12 mouse cellular contexts compared by ENCODE assay signal in the genomic region with DNA sequence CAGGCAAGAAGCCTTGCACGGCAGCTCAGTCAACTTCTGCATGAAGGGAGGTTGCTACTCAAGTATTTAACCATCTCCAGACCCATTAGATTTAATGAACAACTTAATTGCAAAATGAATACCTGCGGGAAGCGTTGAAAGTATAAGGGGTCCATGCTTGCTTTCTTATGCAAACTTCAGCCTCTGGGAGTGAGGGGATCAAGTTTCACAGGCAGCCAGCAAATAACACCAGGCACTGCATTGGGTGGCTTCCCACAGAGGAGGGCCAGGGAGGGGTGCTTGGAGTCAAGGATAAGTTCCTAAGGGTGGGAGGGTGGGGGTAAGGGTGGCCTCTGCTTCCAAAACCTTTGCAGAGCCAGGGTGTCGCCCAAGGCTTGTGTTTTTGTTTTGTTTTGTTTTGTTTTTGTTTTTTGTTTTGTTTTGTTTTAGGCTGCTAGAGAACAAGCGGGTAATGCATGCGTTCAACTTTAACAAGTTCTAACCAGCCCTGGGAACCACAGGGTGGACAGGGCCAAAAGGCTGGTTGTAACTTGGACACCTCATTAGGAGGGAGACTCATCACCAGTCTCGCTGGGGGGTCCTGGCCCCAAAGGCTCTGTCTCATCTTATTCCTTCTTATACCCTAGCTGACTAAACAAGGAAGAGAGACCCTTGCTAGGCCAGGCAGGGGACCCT. TPM values are rescaled to one million over a fixed set of nuclear protein-coding genes. Genes with fewer than 3 reads are reported as not detected.
A peak's percentile ranks its signal among the peaks of the same experiment; 100 is the strongest.
DNase-seq lines count a peak whose midpoint lies in the region; ATAC-seq and TF ChIP-seq lines count a peak whose summit lies in the region.
"Had no signal": no experiment of that assay in that cellular context is flagged by ENCODE, and none has a peak within 500 bp of the region (broad histone marks: within the 10 kb centered on the region; RNA-seq: fewer than 3 reads in every experiment).

No protein-coding gene starts in this region.

- no peak overlapping the region for H3K9ac ChIP-seq in kidney, postnatal 0 days (ENCODE audit: low read depth, low read length)
- peak overlapping the region; percentile 20; the same call in 1 of the 2 replicates for H3K9ac ChIP-seq in forebrain, embryonic 16.5 days (replicated peaks; ENCODE audit: low read depth, low read length)
- no peak overlapping the region for H3K9ac ChIP-seq in midbrain, embryonic 14.5 days (replicated peaks; ENCODE audit: low read length)
- H3K9ac ChIP-seq: liver, embryonic 15.5 days had no signal

- WGBS in kidney, postnatal 0 days = 13% methylated on average over 7 of the region's 7 CpGs
- WGBS in embryonic facial prominence, embryonic 10.5 days = 8% methylated on average over 7 of the region's 7 CpGs
- WGBS in forebrain, embryonic 16.5 days = 11% methylated on average over 7 of the region's 7 CpGs
- 9% methylated on average over 7 of the region's 7 CpGs for WGBS in midbrain, embryonic 14.5 days

- no peak overlapping the region for H3K4me2 ChIP-seq in kidney, postnatal 0 days (ENCODE audit: low read length)
- H3K4me2 ChIP-seq in forebrain, embryonic 16.5 days (ENCODE audit: low read length) = no peak overlapping the region
- H3K4me2 ChIP-seq in midbrain, embryonic 14.5 days (ENCODE audit: low read length) = peak overlapping the region; percentile 29; the same call in 1 of the 2 replicates
- H3K4me2 ChIP-seq: liver, embryonic 15.5 days had no signal

- H3K27ac ChIP-seq in kidney, postnatal 0 days = peak overlapping the region; percentile 26
- H3K27ac ChIP-seq in embryonic facial prominence, embryonic 10.5 days (replicated peaks) = peak overlapping the region; percentile 83
- H3K27ac ChIP-seq in forebrain, embryonic 16.5 days (ENCODE audit: low read length) = no peak overlapping the region
- H3K27ac ChIP-seq in midbrain, embryonic 14.5 days (replicated peaks; ENCODE audit: low read depth, low read length) = peak overlapping the region; percentile 52; the same call in 1 of the 2 replicates
- H3K27ac ChIP-seq: liver, embryonic 15.5 days had no signal

- peaks cover 30% of the 10 kb centered on the region for H3K4me1 ChIP-seq in kidney, postnatal 0 days (replicated peaks; ENCODE audit: insufficient read depth, low read length)
- H3K4me1 ChIP-seq in embryonic facial prominence, embryonic 10.5 days = peaks cover 65% of the 10 kb centered on the region
- peaks cover 17% of the 10 kb centered on the region for H3K4me1 ChIP-seq in forebrain, embryonic 16.5 days (replicated peaks; ENCODE audit: control insufficient read depth, insufficient read depth, low read length)
- peaks cover 23% of the 10 kb centered on the region for H3K4me1 ChIP-seq in midbrain, embryonic 14.5 days (ENCODE audit: control insufficient read depth, insufficient read depth, low read length)
- H3K4me1 ChIP-seq: liver, embryonic 15.5 days had no signal

- no peaks in the 10 kb centered on the region for H3K27me3 ChIP-seq in kidney, postnatal 0 days (ENCODE audit: insufficient read depth, low read length)
- peaks cover 12% of the 10 kb centered on the region; the same call in 1 of the 2 replicates for H3K27me3 ChIP-seq in embryonic facial prominence, embryonic 10.5 days (replicated peaks; ENCODE audit: low read depth, poor library complexity, severe bottlenecking)
- H3K27me3 ChIP-seq in forebrain, embryonic 16.5 days (replicated peaks; ENCODE audit: control insufficient read depth, insufficient read depth, low read length) = no peaks in the 10 kb centered on the region
- no peaks in the 10 kb centered on the region for H3K27me3 ChIP-seq in midbrain, embryonic 14.5 days (ENCODE audit: control insufficient read depth, insufficient read depth, low read length)
- H3K27me3 ChIP-seq: liver, embryonic 15.5 days had no signal

- no peaks in the 10 kb centered on the region for H3K36me3 ChIP-seq in kidney, postnatal 0 days (ENCODE audit: insufficient read depth, low read length)
- H3K36me3 ChIP-seq in embryonic facial prominence, embryonic 10.5 days (replicated peaks) = no peaks in the 10 kb centered on the region
- H3K36me3 ChIP-seq in forebrain, embryonic 16.5 days (ENCODE audit: control insufficient read depth, insufficient read depth) = no peaks in the 10 kb centered on the region
- no peaks in the 10 kb centered on the region for H3K36me3 ChIP-seq in midbrain, embryonic 14.5 days (ENCODE audit: control insufficient read depth, insufficient read depth, low read length)
- H3K36me3 ChIP-seq: liver, embryonic 15.5 days had no signal

- H3K9me3 ChIP-seq in kidney, postnatal 0 days (replicated peaks; ENCODE audit: low read length) = no peaks in the 10 kb centered on the region
- H3K9me3 ChIP-seq in embryonic facial prominence, embryonic 10.5 days = no peaks in the 10 kb centered on the region
- no peaks in the 10 kb centered on the region for H3K9me3 ChIP-seq in forebrain, embryonic 16.5 days (ENCODE audit: control insufficient read depth, low read length)
- no peaks in the 10 kb centered on the region for H3K9me3 ChIP-seq in midbrain, embryonic 14.5 days (ENCODE audit: control insufficient read depth, low read length)
- H3K9me3 ChIP-seq: liver, embryonic 15.5 days had no signal

- peak; percentile 23; the same call in 1 of the 2 replicates for ATAC-seq in kidney, postnatal 0 days (replicated peaks; ENCODE audit: low FRiP score, low read depth)
- ATAC-seq in forebrain, embryonic 16.5 days = no peak
- 0 out of 2 replicates have a peak, but pooled peaks have one; percentile 9 for ATAC-seq in midbrain, embryonic 14.5 days (ENCODE audit: low FRiP score, low TSS enrichment)

- no peak overlapping the region for H3K4me3 ChIP-seq in kidney, postnatal 0 days (replicated peaks; ENCODE audit: low read depth, low read length)
- peak overlapping the region; percentile 32; the same call in 1 of the 2 replicates for H3K4me3 ChIP-seq in embryonic facial prominence, embryonic 10.5 days
- no peak overlapping the region for H3K4me3 ChIP-seq in forebrain, embryonic 16.5 days (replicated peaks; ENCODE audit: low read length)
- H3K4me3 ChIP-seq in midbrain, embryonic 14.5 days (replicated peaks; ENCODE audit: low read depth, low read length) = no peak overlapping the region
- H3K4me3 ChIP-seq: liver, embryonic 15.5 days had no signal

- DNase-seq in kidney, postnatal 0 days (ENCODE audit: low spot score) = peak; percentile 70
- DNase-seq in kidney, adult 8-10 months = no peak
- DNase-seq in embryonic facial prominence, embryonic 10.5 days (ENCODE audit: low spot score) = peak; percentile 61
- no peak for DNase-seq in midbrain, embryonic 14.5 days
- DNase-seq in yolk sac, embryonic 10.5 days (ENCODE audit: low spot score) = no peak
- no peak for DNase-seq in testis, postnatal 10 days (ENCODE audit: low spot score)
- no peak for DNase-seq in urinary bladder, postnatal 4 days (ENCODE audit: low spot score in 2 of 2)
- DNase-seq: adrenal gland, postnatal 10 days; cerebellum, postnatal 14 days; kidney, postnatal 36 days had no signal

- no peak for TF ChIP-seq CTCF in kidney, postnatal 0 days (IDR thresholded peaks at IDR 0.05; ENCODE audit: low read depth)

RNA-seq across cellular contexts. Expression of a gene that starts 20.1 kb away (rescaled TPM):
- 0.22 and 0.29 TPM in 2 replicates for polyA plus RNA-seq in kidney, postnatal 0 days (2015; fragmentation: Nextera tagmentation; extraction: Ambion mirVana)
- 0.43 and 0.56 TPM in 2 replicates for polyA plus RNA-seq in embryonic facial prominence, embryonic 10.5 days (2016; fragmentation: Nextera tagmentation; extraction: Ambion mirVana)
- polyA plus RNA-seq in forebrain, embryonic 16.5 days (2015; fragmentation: Nextera tagmentation; extraction: Ambion mirVana) = 0.20 TPM in 1 of 2 replicates, not detected in the other
- 0.13 and 0.22 TPM in 2 replicates for polyA plus RNA-seq in midbrain, embryonic 14.5 days (2014; fragmentation: Nextera tagmentation; extraction: Ambion mirVana)

RNA-seq across cellular contexts. Expression of a gene that starts 49.5 kb away (rescaled TPM):
- polyA plus RNA-seq in kidney, postnatal 0 days (2015; fragmentation: Nextera tagmentation; extraction: Ambion mirVana) = 0.04 and 0.05 TPM in 2 replicates
- 0.06 and 0.14 TPM in 2 replicates for polyA plus RNA-seq in embryonic facial prominence, embryonic 10.5 days (2016; fragmentation: Nextera tagmentation; extraction: Ambion mirVana)
- 1.1 and 2.3 TPM in 2 replicates for polyA plus RNA-seq in forebrain, embryonic 16.5 days (2015; fragmentation: Nextera tagmentation; extraction: Ambion mirVana)
- polyA plus RNA-seq in midbrain, embryonic 14.5 days (2014; fragmentation: Nextera tagmentation; extraction: Ambion mirVana) = 4.2 and 5.8 TPM in 2 replicates
- polyA plus RNA-seq: liver, embryonic 15.5 days had no signal

Comparison
In these comparisons a context has a peak if more than half of its experiments do, and no peak if none do; other contexts are left out.
1. DNase-seq: peak in kidney, postnatal 0 days (single experiment) and embryonic facial prominence, embryonic 10.5 days (single experiment); none in kidney, adult 8-10 months (0 of 2), midbrain, embryonic 14.5 days (single experiment), yolk sac, embryonic 10.5 days (single experiment), testis, postnatal 10 days (single experiment) and urinary bladder, postnatal 4 days (0 of 2).